Mouse (Mus musculus): Measurements from ENCODE around the gene Slc39a11. TPM values are rescaled to one million over a fixed set of nuclear protein-coding genes. Genes with fewer than 3 reads are reported as not detected.

Slc39a11 gene
- polyA plus RNA-seq, 1 experiment = 44.9 TPM

- WGBS = 94% methylated on average over 3 of the region's 3 CpGs
- DNase-seq (ENCODE audit: low read depth, low spot score) = no peak
These were observed 4.7 kb downstream of the Slc39a11 start for GRCm38 (mm10) chr11:113645181-113645580.

- WGBS = 65% methylated on average over 12 of the region's 12 CpGs
- no peak for DNase-seq (ENCODE audit: low read depth, low spot score)
These were observed 11.2 kb downstream of the Slc39a11 start for GRCm38 (mm10) chr11:113638680-113639079.

- 79% methylated on average over 10 of the region's 10 CpGs for WGBS
- DNase-seq (ENCODE audit: low read depth, low spot score) = no peak
These were observed 15.2 kb downstream of the Slc39a11 start for GRCm38 (mm10) chr11:113634699-113635121.

- 96% methylated on average over 5 of the region's 5 CpGs for WGBS
- DNase-seq (ENCODE audit: low read depth, low spot score) = no peak
These were observed 16.5 kb downstream of the Slc39a11 start for GRCm38 (mm10) chr11:113633398-113633797.

GRCm38 (mm10) chr11:113632303-113632702, 17.6 kb downstream of the Slc39a11 start:
- DNase-seq (ENCODE audit: low read depth, low spot score) = no peak
- WGBS = 47% methylated on average over 7 of the region's 7 CpGs

GRCm38 (mm10) chr11:113631862-113632261, 18.0 kb downstream of the Slc39a11 start:
- WGBS = 26% methylated on average over 8 of the region's 8 CpGs
- no peak for DNase-seq (ENCODE audit: low read depth, low spot score)

- 26% methylated on average over 8 of the region's 8 CpGs for WGBS
- no peak for DNase-seq (ENCODE audit: low read depth, low spot score)
These were observed 18.6 kb downstream of the Slc39a11 start for GRCm38 (mm10) chr11:113631302-113631701.

GRCm38 (mm10) chr11:113630642-113631041, 19.2 kb downstream of the Slc39a11 start:
- DNase-seq (ENCODE audit: low read depth, low spot score) = no peak
- 32% methylated on average over 7 of the region's 7 CpGs for WGBS

GRCm38 (mm10) chr11:113627785-113628184, 22.1 kb downstream of the Slc39a11 start:
- no peak for DNase-seq (ENCODE audit: low read depth, low spot score)
- 63% methylated on average over 4 of the region's 4 CpGs for WGBS

GRCm38 (mm10) chr11:113625437-113625836, 24.4 kb downstream of the Slc39a11 start:
- no peak for DNase-seq (ENCODE audit: low read depth, low spot score)
- 63% methylated on average over 18 of the region's 18 CpGs for WGBS

- 82% methylated on average over 4 of the region's 4 CpGs for WGBS
- DNase-seq (ENCODE audit: low read depth, low spot score) = no peak
These were observed 27.9 kb downstream of the Slc39a11 start for GRCm38 (mm10) chr11:113622028-113622427.

GRCm38 (mm10) chr11:113621001-113621400, 28.9 kb downstream of the Slc39a11 start:
- no peak for DNase-seq (ENCODE audit: low read depth, low spot score)
- WGBS = 76% methylated on average over 2 of the region's 2 CpGs

GRCm38 (mm10) chr11:113619420-113620080, 30.3 kb downstream of the Slc39a11 start:
- no peak for DNase-seq (ENCODE audit: low read depth, low spot score)
- WGBS = 2% methylated on average over 31 of the region's 31 CpGs

- WGBS = 2% methylated on average over 54 of the region's 54 CpGs
These were observed 31.0 kb downstream of the Slc39a11 start, which contains the start of gene Sstr2 for GRCm38 (mm10) chr11:113618672-113619419. TSS of gene Sstr2 (plus strand) at chr11:113619342.

GRCm38 (mm10) chr11:113618303-113618671, 31.6 kb downstream of the Slc39a11 start:
- no peak for DNase-seq (ENCODE audit: low read depth, low spot score)
- WGBS = 20% methylated on average over 4 of the region's 4 CpGs

More at GRCm38 (mm10) chr11:113618672-113619419, 31.0 kb downstream of the Slc39a11 start, which contains the start of gene Sstr2:
- no peak for DNase-seq (ENCODE audit: low read depth, low spot score)

GRCm38 (mm10) chr11:113617132-113617911, 32.6 kb downstream of the Slc39a11 start:
- peak; percentile 69 for DNase-seq (ENCODE audit: low read depth, low spot score)
- WGBS = 26% methylated on average over 14 of the region's 14 CpGs

GRCm38 (mm10) chr11:113614476-113614875, 35.4 kb downstream of the Slc39a11 start:
- DNase-seq (ENCODE audit: low read depth, low spot score) = no peak
- WGBS = 77% methylated on average over 6 of the region's 6 CpGs

- 59% methylated on average over 24 of the region's 24 CpGs for WGBS
- DNase-seq (ENCODE audit: low read depth, low spot score) = no peak
These were observed 37.9 kb downstream of the Slc39a11 start for GRCm38 (mm10) chr11:113611664-113612611.

- WGBS = 81% methylated on average over 10 of the region's 10 CpGs
These were observed 38.7 kb downstream of the Slc39a11 start for GRCm38 (mm10) chr11:113611112-113611646.

More at GRCm38 (mm10) chr11:113611112-113611646, 38.7 kb downstream of the Slc39a11 start:
- no peak for DNase-seq (ENCODE audit: low read depth, low spot score)

All from large intestine, adult 2 months (tissue).